Mouse (Mus musculus) liver, embryonic 12.5 days (tissue): ENCODE measurements at regions not wholly inside any gene's neighbourhood (a gene's known extent, or its start where the extent isn't known, plus 50 kb on each side); places are given as distances from the start of the nearest gene placed in this dataset.

ENCODE experiments used
- ATAC-seq: fragments of 200-750 bp; cut with Nextera tagmentation; 2 replicates; pipeline ENCODE4 v1.8.0; 2017; ENCODE audit warnings: moderate number of reproducible peaks, mild to moderate bottlenecking, moderate library complexity
- H3K27ac ChIP-seq: fragments of 300-500 bp; sonication (generic); 2 replicates; pipeline ENCODE4 v1.5.1; 2016; ENCODE audit warnings: mild to moderate bottlenecking
- H3K27me3 ChIP-seq: fragments of 300-500 bp; sonication (generic); replicated peaks from 2 replicates; pipeline ENCODE4 v1.6.1; 2016; ENCODE audit warnings: mild to moderate bottlenecking, moderate library complexity
- H3K36me3 ChIP-seq: fragments of 300-500 bp; sonication (generic); 2 replicates; pipeline ENCODE4 v1.6.1; 2016; ENCODE audit warnings: mild to moderate bottlenecking, moderate library complexity
- H3K4me1 ChIP-seq: fragments of 300-500 bp; sonication (generic); 2 replicates; pipeline ENCODE4 v1.6.1; 2016
- H3K4me2 ChIP-seq: fragments of 300-500 bp; sonication (generic); 2 replicates; pipeline ENCODE4 v1.6.1; 2016; ENCODE audit warnings: mild to moderate bottlenecking, moderate library complexity
- H3K4me3 ChIP-seq: fragments of 300-500 bp; sonication (generic); 2 replicates; pipeline ENCODE4 v1.5.1; 2016; ENCODE audit warnings: mild to moderate bottlenecking, moderate library complexity
- H3K9ac ChIP-seq: fragments of 300-500 bp; sonication (generic); 2 replicates; pipeline ENCODE4 v1.6.1; 2016; ENCODE audit warnings: mild to moderate bottlenecking, moderate library complexity
- H3K9me3 ChIP-seq: fragments of 300-500 bp; sonication (generic); replicated peaks from 2 replicates; pipeline ENCODE4 v1.6.1; 2016; ENCODE audit warnings: mild to moderate bottlenecking, moderate library complexity
- WGBS: fragments of 180-500 bp; shearing (Covaris S2); methylation state at CpG from one replicate; pipeline ENCODE4 v1.1.7; 2016; ENCODE audit not compliant: insufficient replicate concordance; 5-methylcytosine and 5-hydroxymethylcytosine counted together

- Histone ChIP-seq H3K9ac (no peak overlapping the region), H3K4me2 (no peak overlapping the region), H3K27ac (no peak overlapping the region), H3K9me3 (no peaks in the 10 kb centered on the region), H3K4me3 (no peak overlapping the region), H3K36me3 (no peaks in the 10 kb centered on the region), H3K4me1 (no peaks in the 10 kb centered on the region), H3K27me3 (no peaks in the 10 kb centered on the region)
- no peak for ATAC-seq
- 61% methylated on average over 6 of the region's 6 CpGs for WGBS
Observed at GRCm38 (mm10) chr11:111484981-111485380, 419.0 kb downstream of the Kcnj2 start.

- Histone ChIP-seq H3K4me2 (no peak overlapping the region), H3K4me1 (no peaks in the 10 kb centered on the region), H3K36me3 (no peaks in the 10 kb centered on the region), H3K27ac (no peak overlapping the region), H3K9ac (no peak overlapping the region), H3K27me3 (no peaks in the 10 kb centered on the region), H3K4me3 (no peak overlapping the region), H3K9me3 (no peaks in the 10 kb centered on the region)
- ATAC-seq: no peak
- WGBS: 65% methylated on average over 4 of the region's 4 CpGs
Observed at GRCm38 (mm10) chr11:111512471-111512870, 446.5 kb downstream of the Kcnj2 start.

- no peak for ATAC-seq
- Histone ChIP-seq H3K36me3 (no peaks in the 10 kb centered on the region), H3K4me2 (no peak overlapping the region), H3K4me1 (no peaks in the 10 kb centered on the region), H3K9me3 (no peaks in the 10 kb centered on the region), H3K4me3 (no peak overlapping the region), H3K9ac (no peak overlapping the region), H3K27ac (no peak overlapping the region), H3K27me3 (no peaks in the 10 kb centered on the region)
- 65% methylated on average over 8 of the region's 8 CpGs for WGBS
Observed at GRCm38 (mm10) chr11:111522716-111523115, 456.8 kb downstream of the Kcnj2 start.

GRCm38 (mm10) chr11:111523465-111523864 lies 457.5 kb downstream of the Kcnj2 start:
- Histone ChIP-seq H3K4me1 (no peaks in the 10 kb centered on the region), H3K27me3 (no peaks in the 10 kb centered on the region), H3K4me2 (no peak overlapping the region), H3K27ac (no peak overlapping the region), H3K9ac (no peak overlapping the region), H3K36me3 (no peaks in the 10 kb centered on the region), H3K4me3 (no peak overlapping the region), H3K9me3 (no peaks in the 10 kb centered on the region)
- ATAC-seq: no peak
- WGBS: 53% methylated on average over 8 of the region's 8 CpGs

- Histone ChIP-seq H3K4me2 (no peak overlapping the region), H3K27me3 (no peaks in the 10 kb centered on the region), H3K4me1 (no peaks in the 10 kb centered on the region), H3K27ac (no peak overlapping the region), H3K36me3 (no peaks in the 10 kb centered on the region), H3K9me3 (no peaks in the 10 kb centered on the region), H3K9ac (no peak overlapping the region), H3K4me3 (no peak overlapping the region)
- 46% methylated on average over 6 of the region's 6 CpGs for WGBS
- no peak for ATAC-seq
Observed at GRCm38 (mm10) chr11:111526010-111526742, 460.2 kb downstream of the Kcnj2 start.

GRCm38 (mm10) chr11:111529591-111529990 lies 463.6 kb downstream of the Kcnj2 start:
- WGBS: 65% methylated on average over 9 of the region's 9 CpGs
- H3K27me3 ChIP-seq: 0 out of 2 replicates have a peak, but pooled peaks cover 5% of the 10 kb centered on the region
- H3K4me2 ChIP-seq: no peak overlapping the region
- no peaks in the 10 kb centered on the region for H3K4me1 ChIP-seq
- H3K27ac ChIP-seq: no peak overlapping the region
- no peaks in the 10 kb centered on the region for H3K36me3 ChIP-seq
- ATAC-seq: no peak
- no peak overlapping the region for H3K9ac ChIP-seq
- no peaks in the 10 kb centered on the region for H3K9me3 ChIP-seq
- no peak overlapping the region for H3K4me3 ChIP-seq

GRCm38 (mm10) chr11:111530912-111531311 lies 464.9 kb downstream of the Kcnj2 start:
- no peaks in the 10 kb centered on the region for H3K9me3 ChIP-seq
- H3K4me2 ChIP-seq: no peak overlapping the region
- no peak for ATAC-seq
- 0 out of 2 replicates have a peak, but pooled peaks cover 5% of the 10 kb centered on the region for H3K27me3 ChIP-seq
- WGBS: 50% methylated on average over 3 of the region's 3 CpGs
- no peak overlapping the region for H3K27ac ChIP-seq
- no peak overlapping the region for H3K4me3 ChIP-seq
- H3K36me3 ChIP-seq: no peaks in the 10 kb centered on the region
- H3K9ac ChIP-seq: no peak overlapping the region
- no peaks in the 10 kb centered on the region for H3K4me1 ChIP-seq

- Histone ChIP-seq H3K4me1 (no peaks in the 10 kb centered on the region), H3K4me2 (no peak overlapping the region), H3K27me3 (0 out of 2 replicates have a peak, but pooled peaks cover 5% of the 10 kb centered on the region), H3K4me3 (no peak overlapping the region), H3K9ac (no peak overlapping the region), H3K36me3 (no peaks in the 10 kb centered on the region), H3K9me3 (no peaks in the 10 kb centered on the region), H3K27ac (no peak overlapping the region)
- WGBS: 29% methylated on average over 5 of the region's 5 CpGs
- no peak for ATAC-seq
Observed at GRCm38 (mm10) chr11:111532457-111532856, 466.5 kb downstream of the Kcnj2 start.

- no peak for ATAC-seq
- 42% methylated on average over 17 of the region's 17 CpGs for WGBS
- Histone ChIP-seq H3K4me2 (no peak overlapping the region), H3K9ac (no peak overlapping the region), H3K36me3 (no peaks in the 10 kb centered on the region), H3K4me3 (no peak overlapping the region), H3K4me1 (no peaks in the 10 kb centered on the region), H3K27me3 (0 out of 2 replicates have a peak, but pooled peaks cover 5% of the 10 kb centered on the region), H3K27ac (no peak overlapping the region), H3K9me3 (no peaks in the 10 kb centered on the region)
Observed at GRCm38 (mm10) chr11:111536040-111536836, 470.3 kb downstream of the Kcnj2 start.

GRCm38 (mm10) chr11:111537654-111538053 lies 471.7 kb downstream of the Kcnj2 start:
- 24% methylated on average over 3 of the region's 3 CpGs for WGBS
- no peak overlapping the region for H3K9ac ChIP-seq
- H3K9me3 ChIP-seq: no peaks in the 10 kb centered on the region
- no peak overlapping the region for H3K4me2 ChIP-seq
- H3K4me3 ChIP-seq: no peak overlapping the region
- no peak overlapping the region for H3K27ac ChIP-seq
- no peaks in the 10 kb centered on the region for H3K4me1 ChIP-seq
- 0 out of 2 replicates have a peak, but pooled peaks cover 5% of the 10 kb centered on the region for H3K27me3 ChIP-seq
- no peak for ATAC-seq
- H3K36me3 ChIP-seq: no peaks in the 10 kb centered on the region

GRCm38 (mm10) chr11:111539960-111540359 lies 474.0 kb downstream of the Kcnj2 start:
- ATAC-seq: no peak
- Histone ChIP-seq H3K27ac (no peak overlapping the region), H3K4me2 (no peak overlapping the region), H3K4me3 (no peak overlapping the region), H3K4me1 (no peaks in the 10 kb centered on the region), H3K9me3 (no peaks in the 10 kb centered on the region), H3K9ac (no peak overlapping the region), H3K27me3 (no peaks in the 10 kb centered on the region), H3K36me3 (no peaks in the 10 kb centered on the region)
- 59% methylated on average over 6 of the region's 6 CpGs for WGBS

GRCm38 (mm10) chr11:111545291-111545690 lies 479.3 kb downstream of the Kcnj2 start:
- H3K27ac ChIP-seq: no peak overlapping the region
- H3K27me3 ChIP-seq: no peaks in the 10 kb centered on the region
- H3K4me3 ChIP-seq: no peak overlapping the region
- H3K9ac ChIP-seq: no peak overlapping the region
- H3K36me3 ChIP-seq: no peaks in the 10 kb centered on the region
- 65% methylated on average over 4 of the region's 4 CpGs for WGBS
- H3K4me2 ChIP-seq: no peak overlapping the region
- no peaks in the 10 kb centered on the region for H3K9me3 ChIP-seq
- no peaks in the 10 kb centered on the region for H3K4me1 ChIP-seq
- ATAC-seq: no peak
